Mouse (Mus musculus) left cerebral cortex, adult 8-10 months (tissue): ENCODE measurements around the gene Cnot11. TPM values are rescaled to one million over a fixed set of nuclear protein-coding genes. Genes with fewer than 3 reads are reported as not detected.
A peak's percentile ranks its signal among the peaks of the same experiment; 100 is the strongest.

ENCODE experiments used
- DNase-seq, 2 experiments: peaks; one replicate each; pipeline ENCODE4 v3.0.0; 2022; ENCODE audit warnings: low spot score in 2 of 2
- total RNA-seq, 4 experiments: library from RNA; stranded (reverse); gene quantifications; 2 replicates each; pipeline ENCODE4 v1.2.4; 2022

Cnot11 gene
- total RNA-seq = 10 to 100 TPM; 23.5 to 28.0 (median 25.1) TPM

DNA sequence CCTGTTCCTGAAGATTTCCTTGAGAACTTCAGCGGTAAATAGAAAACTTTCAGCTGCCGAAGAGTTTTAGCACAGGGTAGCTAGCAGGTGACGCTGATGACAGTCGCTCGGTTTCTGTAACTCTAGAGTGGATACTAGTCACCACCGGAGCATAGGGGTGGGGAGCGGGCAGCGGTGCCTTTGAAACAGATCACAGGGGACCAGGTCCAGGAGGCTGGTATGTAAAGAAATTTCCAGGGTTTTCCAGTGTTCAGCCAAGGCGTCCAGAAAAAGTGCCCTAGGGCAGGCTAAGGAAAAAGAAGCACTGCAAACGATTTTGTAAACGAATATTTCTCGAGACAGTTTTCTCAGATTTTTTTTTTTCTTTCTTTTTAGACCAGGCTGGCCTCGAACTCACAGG lies at the start of gene Cnot11:
Gene Cnot11, plus strand, starts transcription at position 162 of the 400 bp plus-strand sequence.
- no peak for DNase-seq

DNA sequence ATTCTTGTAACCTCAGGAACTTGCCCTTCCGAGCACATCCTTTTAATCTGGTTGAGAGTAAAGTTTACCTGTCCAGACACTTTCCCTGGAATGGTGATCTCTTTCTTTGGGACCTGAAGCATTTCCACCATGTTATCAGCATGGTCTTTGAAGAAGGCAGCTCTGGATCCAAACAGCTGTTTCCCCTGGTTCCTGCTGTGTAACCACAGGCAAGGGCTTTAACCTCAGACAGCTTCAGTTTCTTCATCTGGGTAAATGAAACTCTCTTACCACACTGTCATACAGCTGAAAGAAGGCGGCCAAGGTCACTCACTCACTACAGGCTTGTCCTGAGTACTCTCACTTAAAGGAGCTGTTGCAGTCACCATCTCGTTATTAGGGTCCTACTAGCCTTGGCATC lies 47.4 kb upstream of the Cnot11 start:
- DNase-seq = no peak

DNA sequence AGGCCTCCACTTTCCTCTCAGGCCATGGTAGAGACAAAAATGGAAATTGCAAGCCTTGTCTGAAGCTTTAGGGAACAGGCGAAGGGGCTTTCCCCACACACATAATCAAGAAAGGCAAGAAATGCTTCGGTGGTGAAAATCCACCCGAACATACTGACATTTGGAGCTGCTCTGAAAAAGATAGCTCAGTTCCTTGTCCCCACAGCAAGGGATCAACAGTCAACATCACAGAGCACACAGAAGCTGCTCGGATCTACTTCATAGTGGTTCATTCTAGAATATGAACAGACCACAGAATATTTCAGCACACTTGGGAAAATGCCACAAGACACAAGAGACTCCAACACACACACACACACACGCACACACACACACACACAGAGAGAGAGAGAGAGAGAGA lies 41.6 kb upstream of the Cnot11 start:
- DNase-seq = no peak

DNA sequence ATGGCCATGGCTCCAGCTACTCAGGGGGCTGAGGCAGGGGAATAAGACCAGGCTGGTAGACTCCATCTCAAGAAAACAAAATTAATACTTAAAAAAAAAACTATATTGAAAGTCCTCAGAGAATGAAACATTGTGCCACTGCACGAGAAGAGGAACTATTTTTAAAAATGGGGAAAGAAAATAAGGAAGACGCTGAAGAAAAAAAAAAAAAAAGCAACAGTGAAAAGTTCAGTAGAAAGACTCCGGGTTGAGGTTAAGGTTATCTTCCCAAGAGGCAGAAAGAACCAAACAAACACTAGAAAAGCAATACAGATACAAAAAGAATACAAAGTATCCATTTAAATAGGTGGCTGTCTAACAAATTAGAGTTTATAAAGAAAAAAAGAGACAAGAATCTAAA lies 41.1 kb upstream of the Cnot11 start:
- DNase-seq = no peak

DNA sequence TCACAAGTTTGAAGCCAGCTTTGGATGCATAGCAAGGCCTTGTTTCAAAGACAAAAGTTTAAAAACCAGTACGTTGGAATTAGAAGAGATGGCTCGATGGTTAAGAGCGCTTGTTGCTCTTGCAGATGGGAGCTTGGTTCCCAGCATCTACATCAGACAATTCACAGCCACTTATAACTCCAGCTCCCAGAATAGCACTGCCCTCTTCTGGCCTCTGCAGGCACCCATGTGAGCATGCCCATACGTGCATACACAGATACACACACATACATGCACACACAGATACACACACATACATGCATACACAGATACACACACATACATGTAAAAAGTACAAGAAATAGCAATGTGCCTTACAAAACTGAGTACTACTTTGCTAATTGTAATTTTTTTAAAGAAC lies 37.8 kb upstream of the Cnot11 start:
- DNase-seq = no peak

DNA sequence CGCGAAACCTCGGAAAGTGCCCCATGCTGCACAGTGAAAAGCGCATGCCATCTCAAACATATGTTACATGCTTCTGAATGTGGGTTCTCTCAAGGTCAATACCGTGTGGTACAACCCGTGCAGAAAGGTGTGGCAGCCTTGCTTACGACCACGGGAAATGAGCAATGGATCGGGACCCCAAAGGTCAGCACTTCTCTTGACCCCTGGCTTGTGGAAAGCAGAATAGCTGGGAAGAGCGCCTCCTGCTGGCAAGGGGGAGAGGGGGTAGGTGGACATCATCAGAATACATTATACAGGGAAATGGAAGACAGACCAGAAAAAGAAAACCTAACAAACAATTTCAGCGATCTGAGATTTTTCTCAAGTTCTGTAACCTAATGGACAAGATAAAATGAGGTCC lies 37.0 kb upstream of the Cnot11 start:
- no peak for DNase-seq

DNA sequence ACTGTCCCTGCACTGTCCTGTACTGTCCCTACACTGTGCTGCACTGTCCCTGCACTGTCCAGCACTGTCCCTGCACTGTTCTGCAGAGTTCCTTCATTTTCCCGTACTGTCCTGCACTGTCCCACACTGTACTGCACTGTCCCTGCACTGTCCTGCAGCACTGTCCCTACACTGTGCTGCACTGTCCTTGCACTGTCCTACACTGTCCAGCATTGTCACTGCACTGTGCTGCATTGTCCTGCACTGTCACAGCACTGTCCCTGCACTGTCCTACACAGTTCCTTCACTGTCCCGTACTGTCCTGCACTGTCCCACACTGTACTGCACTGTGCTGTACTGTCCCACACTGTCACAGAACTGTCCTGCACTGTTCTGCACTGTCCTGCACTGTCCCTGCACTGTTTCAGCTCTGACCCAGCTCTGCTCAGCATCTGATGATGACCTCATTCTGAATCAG lies 35.3 kb upstream of the Cnot11 start:
- no peak for DNase-seq

DNA sequence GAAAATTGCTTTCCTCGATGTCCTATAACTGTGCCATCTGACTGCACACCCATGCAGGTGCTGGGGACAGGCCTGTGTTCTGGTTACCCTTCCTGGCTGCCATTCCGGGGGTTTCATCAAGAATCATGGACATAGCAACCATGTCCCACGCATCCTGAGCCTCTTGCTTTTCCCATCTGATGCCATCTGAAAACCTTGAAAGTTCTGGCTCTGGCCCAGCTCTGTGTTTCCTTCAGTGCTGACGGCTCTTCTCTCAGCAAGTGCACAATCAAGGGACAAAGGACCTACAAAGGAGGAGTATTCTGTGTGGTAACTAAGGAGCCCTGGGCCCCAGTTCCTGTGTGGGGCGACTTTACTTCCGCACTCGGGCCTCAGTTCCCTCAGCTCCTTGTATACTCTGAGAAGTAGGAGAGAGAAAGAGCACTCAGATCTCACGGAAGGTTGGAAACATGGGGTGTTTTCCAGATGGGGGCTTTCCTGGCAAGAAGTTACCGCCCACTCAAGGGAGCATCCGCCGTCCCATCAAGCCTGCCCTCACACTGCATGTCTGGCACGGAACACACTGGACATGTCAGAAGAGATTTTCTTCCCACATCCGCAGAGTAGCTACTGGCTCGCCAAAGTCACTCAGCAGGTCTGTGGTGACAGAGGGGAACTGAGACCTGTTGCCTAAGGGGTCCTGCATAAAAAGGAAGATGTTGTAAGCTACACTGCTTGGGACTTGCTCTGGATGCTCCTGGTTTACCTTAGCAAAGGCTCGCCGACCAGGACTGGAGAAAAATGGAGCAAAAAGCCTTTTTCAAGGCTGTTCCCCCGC lies 31.8 kb upstream of the Cnot11 start:
- DNase-seq = no peak

DNA sequence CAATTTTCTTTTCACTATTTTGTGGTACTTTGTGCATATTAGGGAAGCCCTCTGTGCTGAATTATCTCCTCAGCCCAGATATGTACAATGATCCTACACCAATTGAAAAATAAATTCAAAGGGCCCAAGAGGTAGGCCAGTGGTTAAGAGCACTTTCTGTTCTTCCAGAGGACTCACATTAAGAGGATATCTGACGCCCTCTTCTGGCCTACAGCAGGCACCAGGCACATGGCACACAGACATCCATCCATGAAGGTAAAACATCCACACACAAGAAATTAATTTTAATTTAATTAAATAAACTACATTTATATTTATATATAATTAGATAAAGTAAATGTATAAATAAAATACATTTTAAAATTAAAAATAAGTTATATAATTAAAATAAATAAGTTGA lies 30.5 kb upstream of the Cnot11 start:
- no peak for DNase-seq

DNA sequence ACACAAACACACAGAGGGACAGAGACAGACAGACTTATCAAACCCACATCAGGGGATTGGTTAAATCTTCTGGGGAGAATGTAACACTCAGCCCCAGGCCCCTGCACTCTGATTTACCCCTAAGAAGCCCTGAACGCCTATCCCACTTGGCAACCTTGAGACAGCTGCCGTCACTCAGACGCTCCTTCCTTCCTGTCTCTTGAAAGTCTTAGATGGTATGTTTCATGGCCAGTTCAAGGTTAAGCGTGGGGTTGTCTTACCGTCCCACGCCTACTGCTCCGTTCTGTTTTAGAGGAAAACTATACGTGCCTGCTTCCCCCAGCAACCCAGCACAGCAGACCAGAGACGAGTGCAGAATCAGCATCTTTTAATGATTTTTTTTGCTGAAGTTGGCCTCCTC lies 29.2 kb upstream of the Cnot11 start:
- no peak for DNase-seq

DNA sequence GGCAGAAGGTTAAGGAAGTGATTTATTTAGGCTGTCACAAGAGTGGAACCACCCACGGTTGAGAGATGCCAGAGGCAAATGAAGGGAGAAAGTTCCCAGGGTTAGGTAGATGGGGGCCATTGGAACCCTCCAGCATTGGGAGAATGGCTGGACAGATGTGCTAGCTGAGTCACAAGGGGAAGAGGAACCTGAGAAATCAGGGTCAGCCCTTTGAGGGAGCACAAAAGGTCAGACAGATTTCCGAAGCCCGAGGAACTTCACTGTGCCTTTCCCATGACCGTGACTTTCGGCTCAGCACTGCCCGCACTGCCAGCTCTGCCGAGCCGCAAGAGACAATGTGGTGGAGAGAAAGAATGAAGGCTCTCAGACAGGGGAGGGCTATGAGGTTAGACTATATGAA lies 23.0 kb upstream of the Cnot11 start:
- no peak for DNase-seq

DNA sequence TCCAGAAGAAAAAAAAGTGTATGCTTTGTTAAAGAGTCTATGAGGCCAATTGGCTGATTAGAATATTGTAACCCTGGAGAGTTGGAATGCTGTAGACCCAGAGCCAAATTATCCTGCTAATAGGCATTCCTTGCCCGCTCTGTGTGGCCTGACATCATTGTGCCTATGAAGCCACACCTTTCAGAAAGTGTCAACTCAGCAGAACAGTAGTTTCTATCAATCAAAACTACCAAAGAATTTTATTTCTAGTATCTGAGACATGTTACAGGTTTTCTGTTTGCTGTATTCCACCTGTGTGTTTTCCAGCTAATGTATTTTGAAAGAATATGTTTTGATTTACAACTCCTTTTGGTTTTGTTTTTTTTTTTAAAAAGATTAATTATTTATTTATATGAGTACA lies 22.6 kb upstream of the Cnot11 start:
- DNase-seq = no peak

DNA sequence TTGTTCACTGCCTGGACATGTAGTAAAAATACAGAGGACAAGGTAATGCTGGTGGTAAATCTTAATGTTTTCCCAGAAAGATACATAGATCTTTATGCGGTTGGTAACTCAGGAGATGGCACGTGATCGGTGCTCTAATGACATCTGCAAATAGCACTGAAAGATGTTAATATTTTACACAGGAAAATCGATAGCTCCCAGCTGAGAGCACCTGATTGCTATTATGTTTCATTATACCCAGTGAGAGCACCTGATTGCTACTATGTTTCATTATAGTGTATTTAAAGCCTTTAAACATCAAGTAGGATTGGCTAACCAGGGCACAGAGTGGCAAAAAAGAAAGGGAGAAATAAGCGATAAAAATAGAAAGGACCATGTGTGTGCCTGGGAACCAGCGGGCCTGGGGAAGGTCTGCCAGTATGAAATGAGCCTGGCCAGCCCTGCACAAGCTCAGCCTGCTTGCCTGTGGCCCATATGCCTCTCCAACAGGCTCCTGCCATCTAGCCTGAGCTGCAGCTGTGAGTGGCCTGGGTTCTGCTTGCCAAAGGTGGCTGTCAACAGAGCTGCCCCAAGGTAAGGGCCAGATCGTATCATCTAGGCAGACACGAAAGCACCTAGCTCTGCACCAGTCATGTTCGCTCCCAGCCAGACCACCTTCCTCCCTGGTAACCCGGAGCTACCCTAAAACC lies 19.3 kb upstream of the Cnot11 start:
- DNase-seq = no peak

DNA sequence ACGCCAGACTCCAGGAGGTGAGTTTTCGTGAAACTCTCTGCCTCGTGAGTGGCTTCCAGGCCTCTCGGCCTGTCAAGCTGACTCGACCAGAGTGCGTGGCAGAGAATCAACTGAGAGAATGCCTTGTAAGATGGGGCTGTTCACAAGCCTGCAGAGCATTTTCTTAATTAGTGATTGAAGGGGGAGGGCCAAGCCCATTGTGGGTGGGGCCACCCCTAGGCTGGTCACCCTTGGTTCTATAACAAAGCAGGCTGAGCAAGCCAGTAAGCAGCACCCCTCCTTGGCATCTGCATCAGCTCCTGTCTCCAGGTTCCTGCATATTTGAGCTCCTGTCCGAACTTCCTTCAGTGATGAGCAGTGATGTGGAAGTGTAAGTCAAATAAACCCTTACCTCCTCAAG lies 13.5 kb upstream of the Cnot11 start:
- DNase-seq = no peak

DNA sequence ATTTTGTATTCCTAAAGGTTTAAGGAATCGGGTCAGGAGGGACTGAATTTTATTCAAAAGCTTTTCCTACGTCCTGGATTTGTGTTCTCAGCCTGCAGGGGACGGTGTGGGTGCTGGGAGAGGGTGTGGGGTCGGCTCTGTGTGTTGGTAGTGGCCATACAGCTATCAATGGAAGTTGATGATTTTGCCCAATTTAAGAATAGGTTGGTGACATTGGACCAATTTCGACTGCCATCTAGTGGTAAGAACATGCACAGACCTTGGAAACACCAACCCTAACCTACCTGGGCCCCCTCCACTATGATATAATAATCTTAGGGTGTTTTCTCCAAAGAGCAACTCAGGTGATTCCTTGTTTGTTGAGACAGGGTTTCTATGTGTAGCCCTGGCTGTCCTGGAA lies 12.3 kb upstream of the Cnot11 start:
- no peak for DNase-seq

DNA sequence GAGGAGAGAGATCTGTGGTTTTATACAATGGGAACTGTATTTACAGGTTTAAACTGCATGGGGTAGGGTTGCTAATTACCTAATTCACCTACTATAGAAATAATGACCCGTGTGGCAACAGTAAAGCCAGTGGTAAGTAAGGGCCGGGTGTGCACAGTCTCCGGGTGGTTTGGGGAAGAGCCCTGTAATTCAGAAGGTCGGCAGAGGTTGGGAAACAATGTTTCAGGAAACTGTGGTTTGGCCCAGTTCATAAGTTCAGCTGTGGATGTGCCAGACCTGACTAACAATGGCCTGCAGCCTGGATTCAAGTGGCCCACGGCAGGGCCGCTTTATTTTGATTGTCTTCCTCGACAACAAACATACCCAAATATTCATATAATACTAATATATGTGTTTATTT lies 9.0 kb upstream of the Cnot11 start:
- DNase-seq = no peak

DNA sequence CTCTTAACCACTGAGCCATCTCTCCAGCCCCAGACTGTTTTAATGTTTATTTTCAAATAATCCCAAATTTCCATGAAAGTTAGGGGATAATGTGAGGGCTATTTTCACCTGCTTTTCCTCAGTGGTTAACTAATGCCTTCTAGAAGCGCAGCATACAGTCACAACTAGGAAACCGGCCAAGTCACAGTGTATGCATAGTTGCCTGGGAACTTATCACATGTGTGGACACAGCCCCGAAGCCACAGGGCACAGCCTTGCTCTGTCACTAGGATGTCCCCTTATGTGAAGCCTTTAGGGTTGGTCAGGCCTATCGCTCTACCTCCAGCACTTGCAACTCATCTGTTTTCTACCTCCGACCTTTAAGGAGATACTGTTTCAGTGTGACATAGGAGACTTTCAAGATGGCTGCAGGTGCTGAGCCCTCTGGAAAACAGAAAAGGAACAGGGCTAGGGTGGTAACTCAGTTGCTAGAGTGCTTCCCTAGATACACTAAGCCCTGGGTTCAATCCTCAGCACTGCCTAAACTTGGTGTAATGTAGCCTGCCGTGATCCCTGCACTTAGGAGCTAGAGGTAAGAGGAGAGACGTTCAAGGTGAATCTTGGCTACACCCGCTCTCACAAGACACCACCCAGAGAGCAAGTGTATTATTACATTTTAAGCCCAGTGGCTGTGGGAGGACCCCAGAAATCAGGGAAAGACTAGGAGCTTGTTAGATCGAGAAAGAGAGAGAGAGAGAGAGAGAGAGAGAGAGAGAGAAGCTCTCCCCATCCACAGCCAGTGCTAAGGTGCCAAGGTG lies 8.2 kb upstream of the Cnot11 start:
- no peak for DNase-seq

DNA sequence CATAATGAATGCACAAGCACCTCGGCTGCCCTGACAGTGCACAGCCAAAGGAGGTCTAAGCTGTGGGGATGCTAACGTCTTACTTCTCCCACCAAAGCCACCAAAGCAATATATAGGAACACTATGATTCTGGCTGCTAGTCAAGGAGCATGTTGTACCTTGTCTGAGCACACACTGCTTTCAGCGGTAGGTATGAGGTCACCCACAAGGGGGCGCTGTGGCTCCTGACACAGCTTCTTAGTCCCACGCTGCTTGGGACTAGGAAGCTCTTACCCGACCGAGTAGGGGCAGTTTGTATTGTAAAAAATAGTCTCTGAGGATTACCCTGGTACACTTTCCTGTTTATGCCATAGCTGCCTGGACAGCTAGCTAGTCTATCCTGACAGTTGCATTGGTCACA lies 7.4 kb upstream of the Cnot11 start:
- DNase-seq = peak in 1 of 2 experiments; percentile 54

DNA sequence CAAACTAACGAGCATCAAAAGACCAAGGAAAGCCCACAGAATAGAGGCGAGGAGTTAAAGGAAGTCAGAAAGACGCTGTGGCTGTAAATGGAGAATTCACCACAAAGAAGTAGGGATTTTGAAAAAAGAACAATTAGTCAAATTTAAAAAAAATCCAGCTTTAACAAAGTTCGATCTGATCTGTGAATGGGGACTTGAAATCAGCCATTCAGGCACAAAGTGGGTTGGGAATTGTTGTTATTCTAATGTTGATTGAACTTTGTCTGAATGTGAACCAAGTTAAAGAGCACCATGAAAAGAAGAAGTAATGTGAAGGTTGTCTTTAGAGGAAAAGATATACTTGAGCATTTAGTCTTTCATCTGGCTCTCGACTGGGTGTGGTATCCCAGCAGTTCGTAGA lies 6.5 kb upstream of the Cnot11 start:
- DNase-seq = no peak

DNA sequence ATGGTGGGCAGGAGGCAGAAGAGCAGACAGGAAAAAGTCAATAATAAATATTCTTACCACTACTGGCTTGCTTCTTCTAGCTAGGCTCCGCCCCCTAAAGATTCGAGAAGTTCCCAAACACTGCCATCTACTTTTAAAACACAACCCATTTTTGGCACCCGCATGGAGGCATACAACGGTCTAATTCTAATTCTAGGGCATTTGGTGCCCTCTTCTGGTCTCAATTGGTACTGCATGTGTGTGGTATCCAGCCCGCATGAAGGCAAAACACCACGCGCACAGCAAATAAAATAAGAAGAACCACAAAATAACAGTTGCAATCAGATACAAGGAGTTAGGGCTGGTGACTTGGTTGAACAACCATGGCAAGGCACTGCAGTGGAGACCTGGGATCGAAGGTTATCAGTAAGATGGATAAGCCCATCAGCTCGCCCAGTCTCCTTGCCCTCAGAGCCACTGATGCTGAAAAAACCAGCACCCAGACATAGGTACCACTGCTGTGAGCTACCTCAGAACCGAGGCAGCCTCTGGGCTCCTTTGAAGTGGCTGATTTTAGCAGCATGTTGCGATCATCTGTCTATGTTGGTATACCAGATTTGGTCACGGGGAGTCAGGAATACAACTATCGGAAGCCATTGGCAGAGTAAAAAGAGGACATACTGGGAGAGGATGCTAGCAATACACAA lies 4.4 kb upstream of the Cnot11 start:
- DNase-seq = peak; percentile 54 to 65

DNA sequence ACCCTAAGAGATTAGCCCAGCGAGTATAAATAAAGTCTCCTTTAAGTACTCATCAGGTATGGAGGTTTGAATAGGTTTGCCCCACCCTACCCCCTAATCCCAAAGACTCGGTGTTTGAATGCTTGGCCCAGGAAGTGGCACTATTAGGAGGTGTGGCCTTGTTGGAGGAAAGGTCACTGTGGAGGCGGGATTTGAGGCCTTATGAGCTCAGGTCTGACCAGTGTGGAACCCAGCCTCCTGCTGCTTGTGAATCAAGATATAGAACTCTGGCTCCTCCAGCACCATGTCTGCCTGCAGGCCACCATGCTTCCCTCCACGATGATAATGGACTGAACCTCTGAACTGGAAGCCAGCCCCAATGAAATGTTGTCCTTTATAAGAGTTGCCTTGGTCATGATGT lies 3.8 kb upstream of the Cnot11 start:
- no peak for DNase-seq

DNA sequence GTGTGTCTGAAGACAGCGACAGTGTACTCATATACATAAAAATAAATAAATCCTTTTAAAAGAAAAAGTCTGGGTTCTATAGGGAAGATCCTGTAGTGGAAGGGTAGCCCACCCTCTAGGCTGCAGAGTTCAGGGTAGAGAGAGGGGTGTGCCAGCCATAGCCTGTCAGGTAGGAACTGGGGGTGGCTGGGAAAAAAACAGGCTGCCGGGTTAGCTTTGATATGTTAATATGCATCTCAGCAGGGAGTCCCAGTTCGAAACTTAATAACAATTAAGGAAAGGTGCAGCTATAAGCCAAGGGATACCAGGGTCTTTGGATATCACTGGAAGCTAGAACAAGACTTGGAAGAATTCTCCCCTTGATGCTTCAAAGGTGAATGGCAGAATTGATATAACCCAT lies 875 bp upstream of the Cnot11 start:
- DNase-seq = no peak
